ENCODE assay signal across 28 mouse cellular contexts in the genomic region with DNA sequence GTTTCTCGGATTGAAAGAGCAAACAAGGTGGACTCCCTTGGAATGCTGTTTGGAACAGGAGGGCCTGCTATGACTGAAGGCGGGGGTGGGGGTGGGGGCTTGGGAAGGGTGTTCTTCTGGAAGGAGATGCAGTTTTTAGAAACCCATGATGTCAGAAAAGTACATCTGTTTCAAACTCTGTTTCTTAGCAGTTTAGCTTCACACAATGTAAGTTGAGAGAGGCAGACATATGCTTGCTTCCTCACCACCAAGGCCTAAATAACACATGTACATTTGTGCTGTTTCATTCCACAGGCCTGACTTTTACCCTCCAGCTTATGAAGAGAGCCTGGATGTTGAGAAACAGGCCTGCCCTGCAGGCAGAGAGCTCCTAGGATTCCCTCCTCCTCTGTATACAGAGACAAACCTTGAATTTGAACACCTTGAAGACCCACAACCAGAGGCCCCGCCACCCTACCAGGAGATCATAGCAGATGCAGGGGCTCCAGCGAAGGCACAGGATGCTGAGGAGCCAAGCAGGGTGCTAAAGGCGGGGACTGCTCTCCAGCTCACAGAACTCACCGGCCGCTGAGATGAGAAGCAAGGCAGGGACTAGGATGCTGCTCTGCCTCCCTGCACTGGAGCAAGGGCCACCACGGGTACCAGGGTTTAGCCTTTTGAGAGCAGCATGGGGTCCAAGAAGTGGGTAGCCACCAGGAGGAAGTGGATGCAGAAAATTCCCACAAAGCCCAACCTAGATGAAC. TPM values are rescaled to one million over a fixed set of nuclear protein-coding genes. Genes with fewer than 3 reads are reported as not detected.
A peak's percentile ranks its signal among the peaks of the same experiment; 100 is the strongest.
DNase-seq lines count a peak whose midpoint lies in the region; ATAC-seq lines count a peak whose summit lies in the region.
"Had no signal": no experiment of that assay in that cellular context is flagged by ENCODE, and none has a peak within 500 bp of the region (broad histone marks: within the 10 kb centered on the region; RNA-seq: fewer than 3 reads in every experiment).

No protein-coding gene starts in this region.

- ATAC-seq in frontal cortex, adult (ENCODE audit: low TSS enrichment), result peak; percentile 94
- ATAC-seq in hindbrain, embryonic 12.5 days (ENCODE audit: low FRiP score), result no peak
- ATAC-seq in hindbrain, embryonic 16.5 days, result no peak
- ATAC-seq: forebrain, embryonic 15.5 days; midbrain, embryonic 13.5 days had no signal

- H3K27me3 ChIP-seq in hindbrain, embryonic 12.5 days, result no peaks in the 10 kb centered on the region
- H3K27me3 ChIP-seq in hindbrain, embryonic 16.5 days (replicated peaks; ENCODE audit: control insufficient read depth, insufficient read depth, low read length), result no peaks in the 10 kb centered on the region
- H3K27me3 ChIP-seq: forebrain, embryonic 15.5 days; hindbrain, embryonic 15.5 days; limb, embryonic 15.5 days; liver, embryonic 13.5 days; midbrain, embryonic 13.5 days; neural tube, embryonic 13.5 days had no signal

- no peak for DNase-seq in frontal cortex, postnatal 10 days (ENCODE audit: low spot score in 2 of 2)
- DNase-seq in right cerebral cortex, adult 18-20 months, result peak; percentile 38
- DNase-seq in right cerebral cortex, postnatal 10 days (ENCODE audit: low spot score in 2 of 2), result no peak
- peak; percentile 77 for DNase-seq in telencephalon, adult 2 months (ENCODE audit: low read depth, low spot score)
- DNase-seq in lung, adult 18-20 months, result no peak
- DNase-seq: adrenal gland, postnatal 25 days; cerebellum, adult 2 months; cerebellum, postnatal 36 days; kidney, adult 18-20 months; kidney, postnatal 4 days; left cerebral cortex, postnatal 4 days; liver, embryonic 13.5 days; lung, adult 2 months; lung, postnatal 10 days; right cerebral cortex, postnatal 14 days; spleen, adult 18-20 months; thymus, adult 18-20 months; thymus, postnatal 25 days had no signal

- no peak overlapping the region for H3K27ac ChIP-seq in hindbrain, embryonic 12.5 days
- no peak overlapping the region for H3K27ac ChIP-seq in hindbrain, embryonic 16.5 days (ENCODE audit: low read depth, low read length)
- H3K27ac ChIP-seq: forebrain, embryonic 15.5 days; hindbrain, embryonic 15.5 days; limb, embryonic 15.5 days; liver, embryonic 13.5 days; macrophage; midbrain, embryonic 13.5 days; neural tube, embryonic 13.5 days had no signal

- peak overlapping the region; percentile 18; the same call in 1 of the 2 replicates for H3K9ac ChIP-seq in hindbrain, embryonic 12.5 days
- no peak overlapping the region for H3K9ac ChIP-seq in hindbrain, embryonic 16.5 days (ENCODE audit: low read depth, low read length)
- H3K9ac ChIP-seq: forebrain, embryonic 15.5 days; hindbrain, embryonic 15.5 days; limb, embryonic 15.5 days; liver, embryonic 13.5 days; midbrain, embryonic 13.5 days; neural tube, embryonic 13.5 days had no signal

- no peak overlapping the region for H3K4me3 ChIP-seq in hindbrain, embryonic 12.5 days
- H3K4me3 ChIP-seq in hindbrain, embryonic 16.5 days (ENCODE audit: low read length), result no peak overlapping the region
- H3K4me3 ChIP-seq: forebrain, embryonic 15.5 days; hindbrain, embryonic 15.5 days; limb, embryonic 15.5 days; liver, embryonic 13.5 days; midbrain, embryonic 13.5 days; neural tube, embryonic 13.5 days had no signal

- H3K9me3 ChIP-seq in hindbrain, embryonic 12.5 days (replicated peaks), result no peaks in the 10 kb centered on the region
- H3K9me3 ChIP-seq in hindbrain, embryonic 16.5 days (ENCODE audit: control insufficient read depth, low read length), result no peaks in the 10 kb centered on the region
- H3K9me3 ChIP-seq: forebrain, embryonic 15.5 days; hindbrain, embryonic 15.5 days; limb, embryonic 15.5 days; liver, embryonic 13.5 days; midbrain, embryonic 13.5 days; neural tube, embryonic 13.5 days had no signal

- no peaks in the 10 kb centered on the region for H3K36me3 ChIP-seq in hindbrain, embryonic 12.5 days
- H3K36me3 ChIP-seq in hindbrain, embryonic 16.5 days (ENCODE audit: control insufficient read depth, insufficient read depth, low read length), result no peaks in the 10 kb centered on the region
- H3K36me3 ChIP-seq: forebrain, embryonic 15.5 days; hindbrain, embryonic 15.5 days; limb, embryonic 15.5 days; liver, embryonic 13.5 days; midbrain, embryonic 13.5 days; neural tube, embryonic 13.5 days had no signal

- WGBS in hindbrain, embryonic 12.5 days, result 81% methylated on average over 8 of the region's 8 CpGs
- WGBS in hindbrain, embryonic 16.5 days, result 77% methylated on average over 8 of the region's 8 CpGs

- H3K4me1 ChIP-seq in hindbrain, embryonic 12.5 days, result no peaks in the 10 kb centered on the region
- H3K4me1 ChIP-seq in hindbrain, embryonic 16.5 days (ENCODE audit: control insufficient read depth, insufficient read depth, low read depth, low read length), result no peaks in the 10 kb centered on the region
- H3K4me1 ChIP-seq: forebrain, embryonic 15.5 days; hindbrain, embryonic 15.5 days; limb, embryonic 15.5 days; liver, embryonic 13.5 days; midbrain, embryonic 13.5 days; neural tube, embryonic 13.5 days had no signal

- no peak overlapping the region for H3K4me2 ChIP-seq in hindbrain, embryonic 12.5 days (replicated peaks)
- H3K4me2 ChIP-seq in hindbrain, embryonic 16.5 days (ENCODE audit: low read length), result no peak overlapping the region
- H3K4me2 ChIP-seq: forebrain, embryonic 15.5 days; heart, embryonic 11.5 days; hindbrain, embryonic 15.5 days; limb, embryonic 15.5 days; liver, embryonic 13.5 days; midbrain, embryonic 13.5 days; neural tube, embryonic 13.5 days had no signal

RNA-seq across cellular contexts. Expression of gene Tmem252, which starts 3.6 kb away (rescaled TPM):
- 1.3 and 1.7 TPM in 2 replicates for polyA plus RNA-seq in hindbrain, embryonic 12.5 days (2016; fragmentation: Nextera tagmentation; extraction: Ambion mirVana)
- 2.1 and 2.4 TPM in 2 replicates for polyA plus RNA-seq in hindbrain, embryonic 16.5 days (2015; fragmentation: Nextera tagmentation; extraction: Ambion mirVana)
- polyA plus RNA-seq: macrophage had no signal

Comparison
In these comparisons a context has a peak if more than half of its experiments do, and no peak if none do; other contexts are left out.
1. DNase-seq: peak in right cerebral cortex, adult 18-20 months (single experiment) and telencephalon, adult 2 months (single experiment); none in frontal cortex, postnatal 10 days (0 of 2), right cerebral cortex, postnatal 10 days (0 of 2) and lung, adult 18-20 months (0 of 2).